12 mouse cellular contexts compared by ENCODE assay signal in genomic region chr17:9845451-9846075, GRCm38 (mm10).
A peak's percentile ranks its signal among the peaks of the same experiment; 100 is the strongest.
DNase-seq lines count a peak whose midpoint lies in the region; ATAC-seq and TF ChIP-seq lines count a peak whose summit lies in the region.
"Had no signal": no experiment of that assay in that cellular context is flagged by ENCODE, and none has a peak within 500 bp of the region (broad histone marks: within the 10 kb centered on the region; RNA-seq: fewer than 3 reads in every experiment).

No protein-coding gene starts in this region.

- no peaks in the 10 kb centered on the region for H3K27me3 ChIP-seq in kidney, postnatal 0 days (ENCODE audit: insufficient read depth, low read length)
- H3K27me3 ChIP-seq in kidney, embryonic 15.5 days: no peaks in the 10 kb centered on the region
- H3K27me3 ChIP-seq: limb, embryonic 13.5 days; midbrain, embryonic 12.5 days; stomach, embryonic 15.5 days had no signal

- H3K4me3 ChIP-seq in kidney, postnatal 0 days (replicated peaks; ENCODE audit: low read depth, low read length): no peak overlapping the region
- H3K4me3 ChIP-seq in kidney, embryonic 15.5 days (replicated peaks): no peak overlapping the region
- H3K4me3 ChIP-seq: limb, embryonic 13.5 days; midbrain, embryonic 12.5 days; stomach, embryonic 15.5 days had no signal

- intact Hi-C loops in heart, postnatal 10 days (cut with DNase I): loop anchor here (5.0 kb wide), 1 partner anchor 78 kb away; no protein-coding TSS in a partner anchor

- no peak for ATAC-seq in kidney, postnatal 0 days (replicated peaks; ENCODE audit: low FRiP score, low read depth)
- ATAC-seq in kidney, embryonic 15.5 days (replicated peaks; ENCODE audit: low FRiP score): no peak

- WGBS in kidney, postnatal 0 days: 76% methylated on average over 4 of the region's 4 CpGs
- 76% methylated on average over 4 of the region's 4 CpGs for WGBS in kidney, embryonic 15.5 days

- TF ChIP-seq CTCF in kidney, postnatal 0 days (IDR thresholded peaks at IDR 0.05; ENCODE audit: low read depth): peak; percentile 53

- DNase-seq in cerebellum, adult 11-12 months: peak; percentile 8
- DNase-seq in cerebellum, adult 11 months: no peak
- no peak for DNase-seq in kidney, postnatal 0 days (ENCODE audit: low spot score)
- DNase-seq in 3T3-L1 (ENCODE audit: low read depth, low spot score): peak; percentile 30
- DNase-seq in heart, postnatal 10 days: peak; percentile 37 to 43
- DNase-seq in thymus, postnatal 25 days: no peak
- DNase-seq in adrenal gland, adult 18-20 months (ENCODE audit: low spot score in 2 of 2): no peak
- DNase-seq: kidney, postnatal 25 days had no signal

- no peaks in the 10 kb centered on the region for H3K4me1 ChIP-seq in kidney, postnatal 0 days (replicated peaks; ENCODE audit: insufficient read depth, low read length)
- no peaks in the 10 kb centered on the region for H3K4me1 ChIP-seq in kidney, embryonic 15.5 days
- H3K4me1 ChIP-seq: limb, embryonic 13.5 days; midbrain, embryonic 12.5 days; stomach, embryonic 15.5 days had no signal

- H3K27ac ChIP-seq in kidney, postnatal 0 days: no peak overlapping the region
- H3K27ac ChIP-seq in kidney, embryonic 15.5 days: no peak overlapping the region
- H3K27ac ChIP-seq: limb, embryonic 13.5 days; midbrain, embryonic 12.5 days; stomach, embryonic 15.5 days had no signal

- no peaks in the 10 kb centered on the region for H3K9me3 ChIP-seq in kidney, postnatal 0 days (replicated peaks; ENCODE audit: low read length)
- no peaks in the 10 kb centered on the region for H3K9me3 ChIP-seq in kidney, embryonic 15.5 days (replicated peaks)
- H3K9me3 ChIP-seq: limb, embryonic 13.5 days; midbrain, embryonic 12.5 days; stomach, embryonic 15.5 days had no signal

- H3K4me2 ChIP-seq in kidney, postnatal 0 days (ENCODE audit: low read length): no peak overlapping the region
- H3K4me2 ChIP-seq in kidney, embryonic 15.5 days: no peak overlapping the region
- H3K4me2 ChIP-seq: limb, embryonic 13.5 days; midbrain, embryonic 12.5 days; stomach, embryonic 15.5 days had no signal

- no peak overlapping the region for H3K9ac ChIP-seq in kidney, postnatal 0 days (ENCODE audit: low read depth, low read length)
- H3K9ac ChIP-seq in kidney, embryonic 15.5 days: no peak overlapping the region
- H3K9ac ChIP-seq: limb, embryonic 13.5 days; midbrain, embryonic 12.5 days; stomach, embryonic 15.5 days had no signal

- H3K36me3 ChIP-seq in kidney, postnatal 0 days (ENCODE audit: insufficient read depth, low read length): no peaks in the 10 kb centered on the region
- H3K36me3 ChIP-seq in kidney, embryonic 15.5 days: no peaks in the 10 kb centered on the region
- H3K36me3 ChIP-seq: limb, embryonic 13.5 days; midbrain, embryonic 12.5 days; stomach, embryonic 15.5 days had no signal

Comparison
In these comparisons a context has a peak if more than half of its experiments do, and no peak if none do; other contexts are left out.
1. DNase-seq: peak in cerebellum, adult 11-12 months (single experiment), 3T3-L1 (single experiment) and heart, postnatal 10 days (2 of 2); none in cerebellum, adult 11 months (single experiment), kidney, postnatal 0 days (single experiment), thymus, postnatal 25 days (single experiment) and adrenal gland, adult 18-20 months (0 of 2).